Mouse (Mus musculus): ENCODE data around the gene Vsir.

DNA sequence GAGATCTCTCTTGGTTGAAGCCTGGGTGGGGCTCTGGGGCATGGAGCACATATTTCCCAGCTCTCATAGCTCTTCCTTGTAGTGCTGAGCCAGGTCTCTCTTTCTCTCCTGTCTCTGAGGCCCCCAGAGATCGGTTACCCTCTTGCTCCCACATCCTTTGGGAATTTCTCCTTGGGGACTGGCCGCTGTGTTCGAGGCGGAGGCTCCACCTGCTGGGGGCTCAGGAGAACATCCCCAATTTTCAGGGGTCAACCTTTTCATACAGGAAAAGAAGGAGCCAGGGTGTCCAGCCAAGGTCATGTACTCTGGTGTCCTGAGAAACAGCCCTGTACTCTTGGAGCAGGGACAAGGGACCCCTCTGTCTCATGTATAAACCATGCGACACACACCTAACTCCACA, 65.1 kb downstream of the Vsir start:
- TF ChIP-seq POU5F1 (IDR thresholded peaks at IDR 0.05; ENCODE audit: borderline replicate concordance, low read length): no peak
- TF ChIP-seq CTCF (conservative IDR thresholded peaks at IDR 0.05; ENCODE audit: low read length): peak; percentile 42
- no peak for TF ChIP-seq NANOG (IDR thresholded peaks at IDR 0.05; ENCODE audit: borderline replicate concordance, low read length)

Measured in E14TG2a.4 (cell line).